Mouse (Mus musculus): ENCODE data around the gene Bank1. TPM values are rescaled to one million over a fixed set of nuclear protein-coding genes. Genes with fewer than 3 reads are reported as not detected.

Bank1 gene
- polyA plus RNA-seq, 1 experiment from 2014 or later: 0.12 TPM

DNA sequence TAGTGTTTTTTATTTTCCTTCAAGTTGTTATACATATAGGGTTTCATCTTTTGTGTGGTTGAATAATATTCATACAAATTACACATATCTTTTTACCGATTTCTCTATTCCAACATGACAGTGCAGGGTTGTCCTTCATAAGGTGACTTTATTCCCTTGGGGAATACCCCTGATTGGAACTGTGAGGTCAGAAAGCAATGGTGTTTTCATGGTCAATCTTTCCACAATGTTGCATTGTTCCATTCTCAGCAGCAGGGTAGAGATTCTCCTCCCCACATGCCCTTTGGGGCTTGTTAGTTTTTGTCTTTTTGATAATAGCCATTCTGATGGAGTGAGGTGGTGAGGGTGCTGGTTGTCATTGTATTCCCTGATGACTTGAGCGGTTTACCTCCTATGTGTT lies 80.9 kb downstream of the Bank1 start:
- Histone ChIP-seq H3K4me3 (no peak overlapping the region), H3K27me3 (ENCODE audit: poor library complexity, severe bottlenecking) (no peaks in the 10 kb centered on the region), H3K4me1 (no peaks in the 10 kb centered on the region), H3K36me3 (replicated peaks) (no peaks in the 10 kb centered on the region), H3K9me3 (no peaks in the 10 kb centered on the region), H3K27ac (no peak overlapping the region)
- WGBS: 64% methylated on average over 2 of the region's 2 CpGs
- DNase-seq (ENCODE audit: extremely low spot score, low spot score): no peak

DNA sequence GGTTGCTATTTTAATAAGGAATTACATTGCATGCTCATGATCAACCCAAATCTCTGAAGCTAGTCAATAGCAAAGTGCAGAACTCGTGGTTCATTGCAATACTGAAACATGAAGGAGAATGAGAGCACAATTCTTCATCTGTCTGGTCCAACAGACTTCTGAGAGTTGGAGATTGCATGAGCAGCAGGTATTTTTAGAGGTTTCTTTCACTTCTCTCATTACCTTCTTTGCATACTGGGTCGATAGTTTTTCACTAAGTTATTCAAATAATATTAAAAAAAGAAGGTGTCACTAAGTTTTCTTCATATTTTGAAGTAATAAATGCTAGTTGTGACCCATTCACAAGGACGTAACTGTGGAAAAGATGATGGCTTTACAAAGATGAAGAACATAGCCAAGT lies 87.1 kb downstream of the Bank1 start:
- H3K4me1 ChIP-seq: no peaks in the 10 kb centered on the region
- H3K36me3 ChIP-seq (replicated peaks): no peaks in the 10 kb centered on the region
- WGBS: 85% methylated on average over 3 of the region's 3 CpGs
- no peak overlapping the region for H3K27ac ChIP-seq
- H3K27me3 ChIP-seq (ENCODE audit: poor library complexity, severe bottlenecking): no peaks in the 10 kb centered on the region
- H3K9me3 ChIP-seq: no peaks in the 10 kb centered on the region
- no peak overlapping the region for H3K4me3 ChIP-seq
- DNase-seq (ENCODE audit: extremely low spot score, low spot score): no peak

DNA sequence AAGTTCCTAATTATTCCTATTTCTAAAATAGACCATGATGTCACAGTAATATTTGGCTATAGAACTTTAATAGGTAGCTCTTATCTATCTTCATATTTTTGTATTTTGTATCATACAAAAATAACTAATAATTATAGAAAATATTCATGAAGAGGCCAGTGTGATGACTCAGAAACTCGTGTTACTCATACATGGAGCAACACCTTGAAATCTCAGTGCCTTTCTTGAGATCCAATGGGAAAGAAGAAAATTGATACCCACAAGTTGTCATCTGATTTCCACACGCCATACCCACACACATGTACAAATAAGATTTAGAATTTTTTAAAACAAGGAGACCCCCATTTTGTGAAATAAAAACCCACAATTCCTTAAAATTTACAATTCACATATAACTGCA lies 92.4 kb downstream of the Bank1 start:
- H3K36me3 ChIP-seq (replicated peaks): no peaks in the 10 kb centered on the region
- H3K27me3 ChIP-seq (ENCODE audit: poor library complexity, severe bottlenecking): no peaks in the 10 kb centered on the region
- H3K9me3 ChIP-seq: no peaks in the 10 kb centered on the region
- H3K27ac ChIP-seq: no peak overlapping the region
- DNase-seq (ENCODE audit: extremely low spot score, low spot score): no peak
- no peaks in the 10 kb centered on the region for H3K4me1 ChIP-seq
- H3K4me3 ChIP-seq: no peak overlapping the region
- 81% methylated on average over 2 of the region's 2 CpGs for WGBS

DNA sequence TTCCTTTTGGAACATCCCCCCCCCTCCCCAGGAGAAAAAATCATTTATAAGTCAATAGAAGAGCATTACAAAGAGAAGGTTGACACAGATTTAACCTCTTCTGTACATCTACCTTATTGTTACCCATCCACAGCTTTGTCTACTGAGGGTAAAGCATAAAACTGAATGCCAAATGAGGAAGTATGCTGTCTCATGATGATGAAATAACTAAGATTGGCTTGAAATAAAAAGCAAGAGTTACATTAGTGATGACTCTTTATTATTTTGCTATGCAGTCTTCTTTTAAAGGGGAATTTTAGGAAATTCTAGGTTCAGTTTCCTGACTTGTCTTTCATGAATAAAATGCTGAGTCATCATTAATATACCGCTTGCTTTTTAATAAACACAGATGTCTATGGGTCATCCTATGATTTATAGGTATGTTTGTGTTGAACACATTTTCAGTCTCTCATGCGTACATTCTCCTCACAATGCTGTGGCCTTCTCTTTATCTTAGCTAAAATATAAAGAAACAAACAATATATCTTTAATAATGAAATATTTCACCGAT lies 95.2 kb downstream of the Bank1 start:
- Histone ChIP-seq H3K27me3 (ENCODE audit: poor library complexity, severe bottlenecking) (no peaks in the 10 kb centered on the region), H3K9me3 (no peaks in the 10 kb centered on the region), H3K4me3 (no peak overlapping the region), H3K36me3 (replicated peaks) (no peaks in the 10 kb centered on the region), H3K4me1 (no peaks in the 10 kb centered on the region), H3K27ac (no peak overlapping the region)
- 96% methylated on average over 3 of the region's 3 CpGs for WGBS
- no peak for DNase-seq (ENCODE audit: extremely low spot score, low spot score)

DNA sequence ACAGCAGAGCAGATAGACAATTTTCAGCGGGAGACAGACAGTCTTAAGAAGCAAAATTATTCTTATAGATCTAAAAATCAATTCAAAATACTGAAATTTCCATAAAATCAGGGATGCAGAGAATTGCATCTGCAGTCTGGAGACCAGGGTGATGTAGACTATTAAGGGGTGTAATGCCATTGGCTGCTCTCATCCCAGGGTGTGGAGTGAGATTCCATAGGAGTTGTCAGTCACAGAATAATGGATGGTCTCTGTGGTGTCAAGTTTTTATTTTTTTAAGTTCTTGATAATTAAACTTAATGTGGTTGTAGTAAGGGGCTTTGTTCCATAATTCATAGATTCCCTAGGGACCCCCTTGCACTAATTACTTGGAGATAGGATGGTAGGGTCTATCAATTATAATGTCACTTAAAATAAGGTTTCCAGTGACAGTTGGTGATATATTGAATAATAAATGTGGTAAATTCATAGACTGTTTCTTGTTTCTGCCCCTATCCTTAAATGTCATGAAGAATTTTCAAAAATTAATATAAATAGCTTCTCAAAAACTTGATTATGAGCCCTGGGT lies 136.1 kb downstream of the Bank1 start:
- Histone ChIP-seq H3K4me1 (no peaks in the 10 kb centered on the region), H3K27ac (no peak overlapping the region), H3K27me3 (ENCODE audit: poor library complexity, severe bottlenecking) (no peaks in the 10 kb centered on the region), H3K4me3 (no peak overlapping the region), H3K9me3 (no peaks in the 10 kb centered on the region), H3K36me3 (replicated peaks) (no peaks in the 10 kb centered on the region)
- DNase-seq (ENCODE audit: extremely low spot score, low spot score): no peak
- WGBS: 92% methylated on average over 1 of the region's 1 CpGs

DNA sequence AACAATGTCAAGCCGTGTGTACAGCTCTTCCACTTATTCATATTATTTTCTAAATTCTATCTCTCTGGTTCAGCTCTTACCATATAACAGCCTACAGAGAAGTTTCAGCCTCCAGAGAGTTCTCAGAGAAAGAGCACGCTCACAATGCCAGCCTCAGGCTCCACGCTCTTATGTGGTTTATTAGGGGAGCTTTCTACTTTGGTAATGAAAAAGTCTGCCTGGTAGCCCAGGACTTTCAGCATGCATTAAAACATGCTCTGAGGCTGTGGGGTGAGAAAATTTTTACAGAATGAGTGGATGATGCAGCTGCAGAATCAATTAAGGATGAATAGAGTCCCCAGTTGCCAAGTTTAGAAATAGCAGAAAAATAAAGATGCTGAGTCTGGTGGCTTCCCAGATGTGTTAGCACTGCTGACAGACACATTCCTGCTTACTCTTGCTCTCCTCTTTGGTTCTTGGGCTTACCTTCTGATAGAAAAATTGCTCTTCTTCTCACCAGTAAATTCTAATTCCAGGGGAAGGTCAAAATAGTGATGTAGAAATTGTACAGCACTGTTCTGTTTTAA lies 139.2 kb downstream of the Bank1 start:
- Histone ChIP-seq H3K27ac (no peak overlapping the region), H3K36me3 (replicated peaks) (no peaks in the 10 kb centered on the region), H3K9me3 (no peaks in the 10 kb centered on the region), H3K4me1 (no peaks in the 10 kb centered on the region), H3K4me3 (no peak overlapping the region), H3K27me3 (ENCODE audit: poor library complexity, severe bottlenecking) (no peaks in the 10 kb centered on the region)
- DNase-seq (ENCODE audit: extremely low spot score, low spot score): no peak
- WGBS: 93% methylated on average over 3 of the region's 3 CpGs

DNA sequence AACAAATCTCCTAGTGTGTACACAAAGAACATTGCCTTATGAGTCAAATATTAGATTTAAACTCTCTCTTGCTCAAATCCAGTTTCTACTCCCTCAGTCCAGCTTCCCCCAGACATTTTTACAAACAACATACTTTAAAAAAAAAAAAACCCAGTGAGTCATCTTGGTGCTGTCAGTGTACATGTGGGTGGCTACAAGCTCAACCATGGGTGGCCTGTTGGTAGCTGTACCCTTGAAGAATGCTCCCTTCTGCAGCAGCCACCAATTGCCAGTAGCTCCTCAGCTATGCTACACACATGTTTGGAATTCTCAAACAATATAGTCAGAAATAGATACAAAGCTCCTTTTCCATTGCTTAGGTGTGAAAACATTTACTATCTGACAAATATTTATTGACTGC lies 154.2 kb downstream of the Bank1 start:
- no peak for DNase-seq (ENCODE audit: extremely low spot score, low spot score)
- Histone ChIP-seq H3K27me3 (ENCODE audit: poor library complexity, severe bottlenecking) (no peaks in the 10 kb centered on the region), H3K36me3 (replicated peaks) (no peaks in the 10 kb centered on the region), H3K4me3 (no peak overlapping the region), H3K4me1 (no peaks in the 10 kb centered on the region), H3K27ac (no peak overlapping the region), H3K9me3 (no peaks in the 10 kb centered on the region)

DNA sequence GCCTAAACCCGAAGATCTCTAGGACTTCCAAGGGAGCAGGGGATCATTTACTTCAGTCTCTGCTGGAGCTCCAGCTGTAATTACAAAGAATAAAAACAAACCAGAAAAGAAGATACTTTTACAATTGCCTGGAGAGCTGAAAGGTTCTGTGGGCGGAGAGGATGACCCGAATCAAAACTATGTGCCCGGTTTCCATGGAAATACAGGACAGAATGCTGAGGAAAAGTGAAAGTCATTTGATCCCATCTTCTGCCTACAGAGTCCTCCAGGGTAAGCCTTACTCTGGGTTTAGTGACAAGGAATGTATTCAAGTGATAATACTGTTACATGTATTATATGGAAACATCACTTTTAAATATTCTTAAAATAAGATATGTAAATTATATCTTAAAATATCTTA lies 157.8 kb downstream of the Bank1 start:
- no peak for DNase-seq (ENCODE audit: extremely low spot score, low spot score)
- H3K27ac ChIP-seq: no peak overlapping the region
- H3K27me3 ChIP-seq (ENCODE audit: poor library complexity, severe bottlenecking): no peaks in the 10 kb centered on the region
- 64% methylated on average over 4 of the region's 4 CpGs for WGBS
- H3K4me1 ChIP-seq: no peaks in the 10 kb centered on the region
- H3K4me3 ChIP-seq: no peak overlapping the region
- H3K36me3 ChIP-seq (replicated peaks): no peaks in the 10 kb centered on the region
- H3K9me3 ChIP-seq: no peaks in the 10 kb centered on the region

DNA sequence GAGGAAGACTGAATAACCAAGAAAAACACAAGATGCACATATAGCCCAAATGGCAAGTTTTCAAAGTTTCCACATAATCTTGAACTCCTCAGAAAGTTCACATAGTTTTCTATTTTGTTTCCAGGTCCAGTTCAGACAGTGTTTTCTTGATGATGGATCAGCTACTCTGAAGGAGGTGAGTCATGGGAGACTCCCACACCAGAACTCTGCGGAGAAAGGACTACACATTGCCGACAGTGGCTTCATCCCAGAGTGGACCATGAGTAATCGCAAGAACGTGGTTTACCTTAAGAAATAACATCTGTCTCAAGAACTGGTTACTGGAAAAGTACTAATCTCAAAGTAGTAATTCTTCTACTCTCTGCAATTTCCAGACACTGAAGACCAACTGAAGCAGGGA lies 159.2 kb downstream of the Bank1 start:
- Histone ChIP-seq H3K36me3 (replicated peaks) (no peaks in the 10 kb centered on the region), H3K4me1 (no peaks in the 10 kb centered on the region), H3K27me3 (ENCODE audit: poor library complexity, severe bottlenecking) (no peaks in the 10 kb centered on the region), H3K4me3 (no peak overlapping the region), H3K9me3 (no peaks in the 10 kb centered on the region), H3K27ac (no peak overlapping the region)
- DNase-seq (ENCODE audit: extremely low spot score, low spot score): no peak
- 92% methylated on average over 4 of the region's 4 CpGs for WGBS

DNA sequence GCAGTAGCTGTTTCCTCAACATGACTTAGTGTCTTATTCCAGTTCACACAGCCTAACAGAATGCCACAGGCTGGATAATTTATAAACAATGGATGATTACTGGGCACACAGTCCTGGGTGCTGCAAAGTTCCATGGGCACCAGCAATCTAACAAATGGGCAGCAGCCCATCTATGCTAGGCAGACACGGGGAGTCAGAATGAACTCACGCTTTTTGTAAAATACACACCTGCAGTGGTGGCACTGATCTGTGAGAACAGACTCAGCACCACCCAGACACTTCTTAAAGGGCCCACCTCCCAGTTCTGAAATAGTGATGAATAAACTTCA lies 159.9 kb downstream of the Bank1 start:
- Histone ChIP-seq H3K36me3 (replicated peaks) (no peaks in the 10 kb centered on the region), H3K27ac (no peak overlapping the region), H3K4me1 (no peaks in the 10 kb centered on the region), H3K27me3 (ENCODE audit: poor library complexity, severe bottlenecking) (no peaks in the 10 kb centered on the region), H3K9me3 (no peaks in the 10 kb centered on the region), H3K4me3 (no peak overlapping the region)
- DNase-seq (ENCODE audit: extremely low spot score, low spot score): no peak
- 93% methylated on average over 2 of the region's 2 CpGs for WGBS

DNA sequence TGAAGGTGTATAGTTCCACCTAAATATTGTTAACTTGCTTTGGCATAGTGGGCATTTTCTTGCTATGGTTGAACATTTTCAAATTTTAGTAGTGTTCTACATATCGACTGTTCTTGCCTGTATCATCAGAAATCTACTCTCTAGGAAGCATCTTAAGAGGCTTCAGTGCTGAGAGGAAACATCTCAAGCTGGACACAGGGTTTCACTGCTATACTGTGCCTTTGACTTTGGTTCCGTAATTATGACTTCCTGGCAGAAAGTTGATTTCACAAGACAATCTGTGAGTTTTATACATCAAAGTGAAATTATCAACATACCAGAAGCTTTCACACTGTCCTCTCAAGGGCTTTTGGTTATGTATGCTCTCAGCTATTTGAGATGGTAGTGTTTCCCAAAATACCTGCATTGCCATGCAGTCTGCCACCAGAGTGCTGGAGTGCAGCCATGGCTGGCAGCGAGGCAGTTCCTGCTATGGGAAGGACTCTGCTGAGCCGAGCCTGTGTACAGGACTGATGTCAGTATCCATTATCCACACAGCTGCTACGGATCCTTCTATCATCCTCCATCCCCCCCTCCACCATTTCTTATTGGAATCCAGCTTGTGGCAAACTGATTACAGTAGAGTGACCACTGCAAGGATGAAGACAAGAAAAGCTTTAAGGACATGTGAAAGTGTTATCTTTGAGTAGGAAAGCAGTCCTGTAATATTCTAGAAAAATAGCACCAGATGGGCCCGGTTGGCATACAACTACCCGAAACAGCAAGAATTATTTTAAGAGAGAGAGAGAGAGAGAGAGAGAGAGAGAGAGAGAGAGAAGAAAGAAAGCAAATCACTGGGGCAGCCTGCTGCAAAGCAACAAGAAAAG lies 160.5 kb downstream of the Bank1 start:
- H3K4me1 ChIP-seq: no peaks in the 10 kb centered on the region
- H3K27me3 ChIP-seq (ENCODE audit: poor library complexity, severe bottlenecking): no peaks in the 10 kb centered on the region
- H3K4me3 ChIP-seq: no peak overlapping the region
- H3K36me3 ChIP-seq (replicated peaks): no peaks in the 10 kb centered on the region
- no peaks in the 10 kb centered on the region for H3K9me3 ChIP-seq
- no peak overlapping the region for H3K27ac ChIP-seq
- WGBS: 90% methylated on average over 7 of the region's 7 CpGs
- no peak for DNase-seq (ENCODE audit: extremely low spot score, low spot score)

DNA sequence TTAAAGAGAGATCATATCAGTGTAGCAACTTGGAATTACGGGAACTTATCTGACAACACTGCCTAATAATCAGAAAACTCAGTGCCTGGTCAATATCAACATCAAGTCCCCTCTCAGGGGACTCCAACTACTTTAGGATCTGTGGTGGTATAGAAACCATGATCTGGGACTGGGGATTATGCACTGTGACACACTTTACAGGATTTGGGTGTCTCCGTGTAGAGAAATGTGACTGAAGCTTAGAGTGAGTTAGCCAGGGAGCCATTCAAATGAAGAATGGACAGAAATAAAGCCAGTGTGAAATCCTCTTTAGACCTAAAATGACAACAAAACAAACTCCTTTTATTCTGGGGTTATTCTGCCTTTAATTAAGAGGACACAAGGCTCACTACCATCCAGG lies 167.8 kb downstream of the Bank1 start:
- Histone ChIP-seq H3K4me1 (no peaks in the 10 kb centered on the region), H3K27me3 (ENCODE audit: poor library complexity, severe bottlenecking) (no peaks in the 10 kb centered on the region), H3K4me3 (no peak overlapping the region), H3K36me3 (replicated peaks) (no peaks in the 10 kb centered on the region), H3K9me3 (no peaks in the 10 kb centered on the region), H3K27ac (no peak overlapping the region)
- DNase-seq (ENCODE audit: extremely low spot score, low spot score): no peak
- 71% methylated on average over 2 of the region's 2 CpGs for WGBS

DNA sequence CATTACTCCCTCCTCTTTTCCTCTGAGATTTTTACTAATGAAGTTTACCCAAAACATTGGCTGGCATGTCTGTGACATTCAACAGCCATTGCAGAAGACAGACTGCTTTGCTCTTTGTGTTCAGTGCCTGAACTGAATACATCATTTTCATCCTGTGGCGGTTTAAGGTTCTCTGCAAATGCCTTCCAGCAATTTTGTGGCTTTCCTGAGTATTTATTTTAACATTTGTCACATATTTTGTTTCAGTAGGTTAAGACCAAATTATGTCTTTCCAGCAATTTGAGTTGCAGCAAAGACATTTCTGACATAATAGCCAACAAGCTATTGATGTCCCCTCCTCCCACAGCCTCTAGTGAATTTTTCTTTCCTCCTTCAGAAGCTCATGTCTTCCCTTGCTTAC lies 170.3 kb downstream of the Bank1 start:
- DNase-seq (ENCODE audit: extremely low spot score, low spot score): no peak
- Histone ChIP-seq H3K9me3 (no peaks in the 10 kb centered on the region), H3K27me3 (ENCODE audit: poor library complexity, severe bottlenecking) (no peaks in the 10 kb centered on the region), H3K27ac (no peak overlapping the region), H3K4me3 (no peak overlapping the region), H3K36me3 (replicated peaks) (no peaks in the 10 kb centered on the region), H3K4me1 (no peaks in the 10 kb centered on the region)
- 76% methylated on average over 1 of the region's 1 CpGs for WGBS

Data from forebrain, embryonic 10.5 days (tissue).